Mouse (Mus musculus) layer of hippocampus, adult 2 months (tissue): ENCODE measurements around the gene Idi1. TPM values are rescaled to one million over a fixed set of nuclear protein-coding genes. Genes with fewer than 3 reads are reported as not detected.
"Not testable (repeated sequence)": the region's sequence is repeated elsewhere in the genome, so short reads cannot be mapped to it uniquely, and the experiment has no call there.

ENCODE experiments used
- DNase-seq, 2 experiments: peaks; one replicate each; pipeline ENCODE4 v3.0.0; 2022; ENCODE audit warnings: low spot score in 2 of 2
- H3K27ac ChIP-seq: fragments of 200-600 bp; 2 replicates; pipeline ENCODE4 v1.8.1; 2022
- H3K4me3 ChIP-seq: fragments of 200-600 bp; 2 replicates; pipeline ENCODE4 v1.8.1; 2022; ENCODE audit warnings: mild to moderate bottlenecking
- CTCF ChIP-seq: fragments of 200-600 bp; conservative IDR thresholded peaks from 2 replicates; pipeline ENCODE4 v1.8.1; 2022; ENCODE audit warnings: antibody characterized with exemption, mild to moderate bottlenecking, moderate library complexity
- total RNA-seq, 2 experiments: library from RNA; stranded (reverse); gene quantifications; 2 replicates each; pipeline ENCODE4 v1.2.3; 2021

The Idi1 gene
- total RNA-seq, 2 experiments from 2014 or later: 28.4 to 32.1 TPM

DNA sequence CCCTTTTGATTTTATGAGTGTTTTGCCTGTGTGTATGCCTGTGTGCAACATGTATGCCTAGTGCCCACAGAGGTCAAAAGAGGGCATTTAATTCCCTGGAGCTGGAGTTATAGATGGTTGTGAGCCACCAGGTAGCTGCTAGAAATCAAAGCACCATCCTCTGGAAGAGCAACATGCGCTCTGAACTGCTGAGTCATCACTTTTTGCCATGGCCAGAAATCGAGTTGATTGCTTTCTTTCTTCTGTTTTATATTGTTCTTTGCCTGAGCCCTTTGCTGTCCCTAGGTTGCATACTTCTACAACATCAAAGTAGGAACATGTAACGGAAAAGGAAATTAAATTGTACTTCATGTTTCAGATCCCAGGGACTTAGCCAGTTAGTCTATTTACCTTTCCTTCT is 20.3 kb upstream of the Idi1 start:
- Histone ChIP-seq H3K27ac (0 out of 2 replicates have a peak overlapping the region, but pooled peaks have one; percentile 7), H3K4me3 (no peak overlapping the region)
- TF ChIP-seq CTCF: no peak
- DNase-seq: no peak

DNA sequence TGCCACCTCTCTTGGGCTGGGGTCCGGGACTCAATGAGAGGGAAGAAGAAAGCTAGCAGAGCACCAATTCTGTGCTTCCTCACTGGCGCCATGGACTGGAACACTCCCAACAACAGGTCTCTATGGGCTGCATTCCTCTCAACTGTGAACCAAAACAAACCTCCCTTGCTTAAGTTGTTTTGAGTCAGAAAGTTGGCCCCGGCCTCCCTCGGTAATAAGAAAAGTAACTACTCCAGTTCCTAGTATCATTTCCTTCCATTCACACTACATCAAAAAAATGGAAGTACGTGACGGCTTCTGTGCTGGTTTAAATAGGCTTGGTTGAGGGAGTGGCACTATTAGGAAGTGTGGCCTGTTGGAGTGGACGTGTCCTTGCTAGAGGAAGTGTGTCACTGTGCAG is 18.7 kb upstream of the Idi1 start:
- Histone ChIP-seq H3K27ac (peak overlapping the region; percentile 28; the same call in 1 of the 2 replicates), H3K4me3 (no peak overlapping the region)
- no peak for TF ChIP-seq CTCF
- DNase-seq: no peak

DNA sequence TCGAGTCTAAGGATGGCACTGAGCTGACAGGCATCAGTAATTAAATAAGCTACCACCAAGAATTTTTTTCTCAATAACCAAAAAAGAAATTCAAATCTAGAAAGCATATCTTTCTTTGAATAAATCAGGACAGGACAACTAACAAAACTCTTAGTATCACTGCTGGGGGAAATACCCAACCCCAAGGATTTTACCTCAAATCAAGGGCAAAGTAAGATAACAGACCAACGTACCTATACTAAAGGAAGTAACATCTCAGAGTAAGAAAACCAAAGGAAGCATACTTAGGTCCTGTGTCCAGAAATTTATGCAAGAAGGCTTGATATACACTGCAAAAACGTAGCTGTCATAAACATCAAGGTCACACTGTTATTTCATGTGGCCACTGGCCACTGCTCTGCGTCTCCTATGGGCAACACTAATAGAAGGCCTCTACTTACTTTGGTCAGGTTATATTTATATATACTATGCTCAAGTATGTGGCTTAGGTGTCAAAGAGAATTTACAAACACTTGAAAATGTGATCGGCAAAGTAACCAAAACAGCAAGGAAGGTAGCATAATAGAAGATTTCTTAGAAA is 15.6 kb upstream of the Idi1 start:
- no peak for TF ChIP-seq CTCF
- DNase-seq: no peak
- H3K27ac ChIP-seq: peak overlapping the region; percentile 99; the same call in 1 of the 2 replicates

DNA sequence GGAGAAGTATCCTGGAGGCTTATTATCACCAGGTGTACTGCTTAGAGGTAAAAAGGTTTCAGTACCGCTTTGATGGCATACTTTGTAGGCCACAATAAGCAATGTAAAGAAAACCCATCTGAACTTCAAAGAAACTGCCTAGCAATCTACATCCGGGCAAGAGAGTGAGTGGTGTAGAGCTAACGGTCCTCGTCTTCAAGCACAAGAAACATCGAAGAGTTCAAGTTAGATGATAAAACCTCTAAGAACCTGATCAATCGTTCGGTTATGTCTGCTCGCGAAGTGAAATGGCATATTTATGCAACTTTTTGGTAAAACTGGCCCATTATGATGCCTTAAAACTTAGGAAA is 15.2 kb upstream of the Idi1 start:
- no peak for DNase-seq
- Histone ChIP-seq H3K27ac (peak overlapping the region; percentile 99), H3K4me3 (peak overlapping the region; percentile 69)
- no peak for TF ChIP-seq CTCF

More for the DNA sequence above, 15.6 kb upstream of the Idi1 start:
- peak overlapping the region; percentile 69 for H3K4me3 ChIP-seq

DNA sequence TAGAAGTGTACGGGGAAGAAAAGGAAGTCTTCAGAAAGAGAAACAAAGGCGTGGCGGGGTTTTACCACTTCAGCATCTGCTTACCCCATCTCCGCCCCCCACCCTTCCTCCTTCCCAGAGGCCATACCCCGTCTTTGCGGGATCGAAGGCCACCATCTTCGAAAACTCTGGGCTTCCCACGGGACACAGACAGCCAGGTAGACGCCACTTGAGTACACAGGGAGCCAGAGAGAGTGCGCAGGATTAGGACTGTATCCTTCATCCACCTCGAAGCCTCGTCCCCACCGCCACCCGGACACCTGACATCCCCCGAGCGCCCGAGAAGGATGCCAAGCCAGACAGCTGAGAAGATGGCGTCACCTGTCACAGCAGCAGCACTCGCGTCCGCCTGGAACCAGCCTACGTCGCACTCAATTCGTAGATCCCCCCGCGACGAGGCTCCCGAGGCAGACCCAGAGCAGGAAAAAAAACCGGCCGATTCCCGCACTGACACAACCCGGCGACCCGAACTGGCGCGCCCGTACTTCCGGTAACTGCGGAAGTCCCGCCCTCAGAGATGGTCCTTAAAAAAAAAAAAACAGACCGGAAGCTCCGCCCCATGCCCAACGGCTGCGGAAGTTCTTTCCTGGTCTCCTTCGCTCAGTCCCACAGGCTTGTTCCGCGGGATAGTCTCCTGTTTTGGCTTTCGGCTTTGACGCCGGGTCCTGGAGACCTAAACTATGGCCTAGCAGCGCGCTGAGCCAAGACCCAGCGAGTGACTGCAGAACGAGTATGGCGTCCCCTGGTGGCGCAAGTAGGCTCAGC is 14.6 kb upstream of the Idi1 start:
- peak; percentile 98 for TF ChIP-seq CTCF
- peak overlapping the region; percentile 99 for H3K27ac ChIP-seq
- H3K4me3 ChIP-seq: peak overlapping the region; percentile 69
- DNase-seq: peak; percentile 86 to 91

DNA sequence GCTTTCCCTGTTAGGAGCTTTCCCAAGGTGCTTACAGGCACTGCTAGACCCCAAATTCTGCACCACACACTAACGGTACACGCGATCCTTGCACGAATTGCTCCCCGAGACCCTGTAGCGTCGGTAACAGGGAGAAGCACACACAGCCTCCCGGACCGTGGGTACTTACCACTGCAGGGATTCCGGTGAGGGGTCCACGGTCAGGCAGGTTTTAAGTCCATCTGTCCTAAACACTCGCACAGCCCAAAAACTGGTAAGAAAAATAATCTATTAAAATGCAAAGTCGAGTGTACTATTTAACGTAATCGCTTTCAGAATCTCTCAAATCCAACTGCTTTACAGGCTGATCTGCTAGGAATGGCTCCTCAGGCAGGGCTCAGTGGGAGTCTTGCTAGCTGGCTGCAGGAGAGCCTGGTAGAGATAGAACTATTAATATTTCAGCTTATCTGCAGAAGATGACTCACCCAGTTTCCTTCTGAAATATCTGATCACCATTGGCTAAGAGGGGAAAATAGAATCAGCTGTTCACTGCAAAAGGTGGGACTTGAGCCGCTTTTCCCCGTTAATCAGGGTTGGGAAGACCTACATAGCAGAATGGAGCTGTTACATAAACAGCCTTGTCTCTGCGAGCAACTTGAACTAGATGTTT is 13.9 kb upstream of the Idi1 start, which contains the start of gene Wdr37:
TSS of gene Wdr37 (minus strand) at position 596 of the 649 bp plus-strand sequence.
- peak; percentile 62 to 88 for DNase-seq
- no peak for TF ChIP-seq CTCF
- Histone ChIP-seq H3K4me3 (peak within 1 kb of the TSS; percentile 69), H3K27ac (peak within 1 kb of the TSS; percentile 99)

DNA sequence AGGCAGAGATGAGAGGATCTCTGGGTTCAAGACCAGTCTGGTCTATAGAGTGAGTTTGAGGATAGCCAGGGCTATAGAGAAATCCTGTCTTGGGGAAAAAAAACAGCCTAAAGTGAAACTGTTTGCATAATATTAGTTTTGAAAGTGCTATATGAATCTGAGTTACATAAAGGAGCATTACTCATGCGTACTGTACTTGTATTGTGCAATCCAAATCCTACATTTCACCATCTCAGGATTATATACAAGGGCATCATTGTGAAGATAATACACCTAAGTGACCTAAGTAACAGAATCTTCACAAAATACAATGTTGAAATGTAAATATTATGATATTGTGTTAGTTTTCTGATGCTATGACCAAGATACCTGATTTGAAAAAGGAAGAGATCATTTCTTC is 11.5 kb upstream of the Idi1 start:
- no peak for TF ChIP-seq CTCF
- DNase-seq: no peak

DNA sequence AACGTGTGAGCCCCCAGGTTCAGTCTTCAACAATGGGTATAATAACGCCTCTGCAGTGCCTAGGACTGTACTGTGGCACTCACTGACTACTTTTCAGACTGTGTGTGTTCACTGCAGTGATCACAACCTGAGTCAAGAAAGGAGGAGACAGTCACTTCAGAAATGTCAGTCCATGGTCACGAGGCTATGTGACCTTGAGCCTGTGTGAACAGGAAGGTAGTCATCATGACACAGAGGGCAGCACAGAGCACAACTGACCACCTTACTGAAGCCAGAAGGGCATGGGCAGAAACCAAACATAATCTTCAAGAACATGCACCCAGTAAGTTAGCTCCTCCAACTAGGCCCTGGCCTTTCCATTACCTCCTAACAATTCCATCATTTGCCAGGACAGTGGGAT is 3.7 kb upstream of the Idi1 start:
- DNase-seq: no peak
- Histone ChIP-seq H3K27ac (no peak overlapping the region), H3K4me3 (no peak overlapping the region)
- no peak for TF ChIP-seq CTCF

More for the DNA sequence above, 11.5 kb upstream of the Idi1 start:
- no peak overlapping the region for H3K4me3 ChIP-seq
- no peak overlapping the region for H3K27ac ChIP-seq

DNA sequence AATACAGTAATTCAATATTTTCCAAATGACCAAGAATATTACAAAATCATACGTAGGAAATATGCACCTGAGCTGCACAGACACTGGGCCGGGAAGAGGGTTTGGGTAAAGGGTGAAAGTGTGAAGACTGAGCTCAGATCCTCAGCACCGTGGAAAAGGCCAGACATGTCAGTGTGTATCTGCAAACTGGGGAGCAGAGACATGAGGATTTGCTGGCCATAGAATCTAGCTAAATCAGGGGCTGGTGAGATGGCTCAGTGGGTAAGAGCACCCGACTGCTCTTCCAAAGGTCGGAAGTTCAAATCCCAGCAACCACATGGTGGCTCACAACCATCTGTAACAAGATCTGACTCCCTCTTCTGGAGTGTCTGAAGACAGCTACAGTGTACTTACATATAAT is 1.4 kb upstream of the Idi1 start:
- DNase-seq, H3K4me3 ChIP-seq, H3K27ac ChIP-seq: not testable (repeated sequence)

DNA sequence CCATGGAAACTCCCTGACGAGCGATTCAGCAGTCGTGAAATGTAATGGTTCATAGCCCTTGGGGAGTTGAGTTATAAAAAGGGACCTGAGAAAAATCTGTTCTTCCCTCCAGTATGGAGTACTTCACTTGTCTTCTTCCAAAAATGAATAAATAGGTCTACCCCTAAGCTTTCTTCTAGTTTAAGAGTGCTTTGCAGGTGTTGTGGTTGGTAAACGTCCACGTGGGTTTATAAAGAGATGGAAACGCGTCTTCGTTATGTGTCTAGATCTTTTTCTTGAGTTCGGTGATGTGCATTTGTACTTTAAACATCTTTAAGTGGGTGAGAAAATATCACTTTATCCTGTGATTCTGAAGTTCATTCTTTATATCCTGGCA is 872 bp downstream of the Idi1 start:
- peak overlapping the region; percentile 85 for H3K4me3 ChIP-seq
- DNase-seq: no peak
- peak overlapping the region; percentile 99 for H3K27ac ChIP-seq
- TF ChIP-seq CTCF: no peak

DNA sequence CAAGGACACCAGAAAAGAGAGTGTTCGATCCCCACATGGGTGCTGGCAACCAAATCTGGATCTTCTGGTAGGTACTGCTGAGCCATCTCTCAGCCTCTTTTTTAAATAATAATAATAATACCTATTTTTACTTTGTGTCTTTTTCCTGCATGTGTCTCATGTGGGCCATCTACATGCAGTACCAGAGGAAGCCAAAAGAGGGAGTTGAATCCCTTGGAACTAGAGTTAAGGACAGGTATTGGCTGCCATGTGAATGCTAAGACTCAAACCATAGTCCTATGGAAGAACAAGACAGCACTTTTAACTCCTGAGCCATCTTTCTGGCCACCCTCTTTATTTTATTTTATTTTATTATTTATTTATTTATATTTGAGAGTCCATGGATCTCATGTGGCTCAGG is 3.3 kb downstream of the Idi1 start:
- no peak overlapping the region for H3K27ac ChIP-seq
- no peak for DNase-seq
- TF ChIP-seq CTCF: peak; percentile 68

DNA sequence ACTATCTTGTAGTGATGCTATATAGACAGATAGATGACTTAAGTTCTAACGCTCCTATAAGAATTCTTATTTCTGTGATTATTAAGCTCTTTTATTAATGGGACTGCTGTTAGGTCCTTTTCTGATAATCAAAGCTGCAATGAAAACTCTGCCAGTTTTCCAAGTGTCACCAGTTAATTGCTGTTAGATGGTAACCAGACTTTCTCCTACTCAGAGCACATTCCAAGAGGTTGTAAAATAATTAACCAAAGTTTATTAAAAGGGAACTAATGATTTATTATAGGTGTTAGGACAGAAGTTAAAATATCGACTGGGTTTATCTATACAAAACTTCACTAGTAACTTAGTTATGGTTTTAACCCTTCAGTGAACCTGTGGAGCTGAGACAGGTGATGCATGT is 20.7 kb downstream of the Idi1 start:
- DNase-seq, H3K4me3 ChIP-seq, H3K27ac ChIP-seq: not testable (repeated sequence)

More for the DNA sequence above, 3.3 kb downstream of the Idi1 start:
- no peak overlapping the region for H3K4me3 ChIP-seq

DNA sequence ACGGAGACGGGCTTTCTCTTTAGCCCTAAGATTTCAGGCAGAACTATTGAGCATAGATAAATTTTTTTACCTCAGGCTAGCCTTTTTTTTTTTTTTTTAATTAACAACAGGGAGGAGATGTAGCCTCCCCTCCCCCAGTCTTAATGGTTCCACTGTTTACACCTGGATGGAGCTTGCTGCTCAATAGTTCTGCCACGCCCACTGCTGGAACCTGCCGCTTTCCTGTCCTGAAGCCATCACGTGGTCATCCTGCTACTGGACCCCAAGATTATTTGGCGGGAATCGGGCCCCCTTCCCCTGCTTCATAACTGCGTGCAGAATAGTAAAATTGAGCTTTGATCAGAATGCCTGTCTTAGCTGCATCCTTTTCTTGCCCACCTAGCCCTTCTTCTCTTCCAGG is 28.6 kb downstream of the Idi1 start:
- DNase-seq, H3K27ac ChIP-seq, H3K4me3 ChIP-seq: not testable (repeated sequence)
